Mouse (Mus musculus) kidney, postnatal 0 days (tissue): ENCODE data around the gene D6Ertd527e. TPM values are rescaled to one million over a fixed set of nuclear protein-coding genes. Genes with fewer than 3 reads are reported as not detected.
A peak's percentile ranks its signal among the peaks of the same experiment; 100 is the strongest.

Experiments
- ATAC-seq: fragments of 200-750 bp; cut with Nextera tagmentation; replicated peaks from 2 replicates; pipeline ENCODE4 v1.8.0; 2017; ENCODE audit warnings: low read depth, moderate number of reproducible peaks, moderate TSS enrichment, moderate library complexity; ENCODE audit not compliant: low FRiP score
- DNase-seq: peaks from one replicate; pipeline ENCODE4 v3.0.0-alpha.2; 2016; ENCODE audit warnings: low spot score
- H3K27ac ChIP-seq: fragments of 300-500 bp; sonication (generic); 2 replicates; pipeline ENCODE4 v1.5.1; 2014; ENCODE audit warnings: mild to moderate bottlenecking
- H3K27me3 ChIP-seq: fragments of 300-500 bp; sonication (generic); 2 replicates; pipeline ENCODE4 v1.6.1; 2014; ENCODE audit warnings: low read length, mixed read lengths; ENCODE audit not compliant: insufficient read depth
- H3K36me3 ChIP-seq: fragments of 300-500 bp; sonication (generic); 2 replicates; pipeline ENCODE4 v1.6.1; 2014; ENCODE audit warnings: low read length, mixed read lengths; ENCODE audit not compliant: insufficient read depth
- H3K4me1 ChIP-seq: fragments of 300-500 bp; sonication (generic); replicated peaks from 2 replicates; pipeline ENCODE4 v1.6.1; 2014; ENCODE audit warnings: antibody characterized with exemption, low read length, mixed read lengths; ENCODE audit not compliant: insufficient read depth
- H3K4me2 ChIP-seq: fragments of 300-500 bp; sonication (generic); 2 replicates; pipeline ENCODE4 v1.6.1; 2014; ENCODE audit warnings: mild to moderate bottlenecking, low read length, moderate library complexity, mixed read lengths
- H3K4me3 ChIP-seq: fragments of 300-500 bp; sonication (generic); replicated peaks from 2 replicates; pipeline ENCODE4 v1.5.1; 2014; ENCODE audit warnings: low read depth, low read length
- H3K9ac ChIP-seq: fragments of 300-500 bp; sonication (generic); 2 replicates; pipeline ENCODE4 v1.6.1; 2014; ENCODE audit warnings: low read depth, low read length
- H3K9me3 ChIP-seq: fragments of 300-500 bp; sonication (generic); replicated peaks from 2 replicates; pipeline ENCODE4 v1.6.1; 2016; ENCODE audit warnings: low read length, inconsistent platforms, mixed read lengths
- CTCF ChIP-seq: IDR thresholded peaks from 2 replicates; pipeline ENCODE4 v1.5.1; 2016; ENCODE audit warnings: antibody characterized with exemption, low read depth, mild to moderate bottlenecking, moderate library complexity
- WGBS: fragments of 180-500 bp; shearing (Covaris S2); extraction: QIAGEN DNeasy Blood & Tissue Kit; methylation state at CpG from one replicate; pipeline ENCODE4 v1.1.7; 2014; 5-methylcytosine and 5-hydroxymethylcytosine counted together
- polyA plus RNA-seq: library from polyadenylated mRNA; unstranded; fragments of >200 nt; fragmentation: Nextera tagmentation; extraction: Ambion mirVana; gene quantifications from 2 replicates; pipeline ENCODE4 v1.2.1, GENCODE M21; 2015

The D6Ertd527e gene
- polyA plus RNA-seq = 0.17 and 0.19 TPM in 2 replicates

- Histone ChIP-seq H3K27me3 (no peaks in the 10 kb centered on the region), H3K36me3 (no peaks in the 10 kb centered on the region), H3K9me3 (no peaks in the 10 kb centered on the region), H3K27ac (no peak within 1 kb of the TSS), H3K4me3 (no peak within 1 kb of the TSS), H3K4me2 (no peak within 1 kb of the TSS), H3K9ac (no peak within 1 kb of the TSS), H3K4me1 (peaks cover 10% of the 10 kb centered on the region)
- no peak for DNase-seq
- ATAC-seq = no peak
- WGBS = 63% methylated on average over 11 of the region's 11 CpGs
- no peak for TF ChIP-seq CTCF
These were observed at the start of gene D6Ertd527e for GRCm38 (mm10) chr6:87104123-87104796. TSS of gene D6Ertd527e (plus strand) at chr6:87104746.

- Histone ChIP-seq H3K9me3 (no peaks in the 10 kb centered on the region), H3K27me3 (no peaks in the 10 kb centered on the region), H3K9ac (no peak overlapping the region), H3K4me1 (no peaks in the 10 kb centered on the region), H3K4me2 (no peak overlapping the region), H3K4me3 (no peak overlapping the region), H3K36me3 (peaks cover 68% of the 10 kb centered on the region), H3K27ac (no peak overlapping the region)
- 93% methylated on average over 1 of the region's 1 CpGs for WGBS
- ATAC-seq = no peak
- DNase-seq = no peak
- TF ChIP-seq CTCF = peak; percentile 46
These were observed 44.8 kb upstream of the D6Ertd527e start for GRCm38 (mm10) chr6:87059754-87060153.

- no peaks in the 10 kb centered on the region for H3K9me3 ChIP-seq
- no peaks in the 10 kb centered on the region for H3K27me3 ChIP-seq
- H3K4me1 ChIP-seq = no peaks in the 10 kb centered on the region
- ATAC-seq (no peak), DNase-seq (no peak)
- H3K4me3 ChIP-seq = no peak overlapping the region
- H3K4me2 ChIP-seq = no peak overlapping the region
- no peak overlapping the region for H3K27ac ChIP-seq
- no peak for TF ChIP-seq CTCF
- H3K9ac ChIP-seq = no peak overlapping the region
- peaks cover 54% of the 10 kb centered on the region for H3K36me3 ChIP-seq
- WGBS = 94% methylated on average over 4 of the region's 4 CpGs
These were observed 41.0 kb upstream of the D6Ertd527e start for GRCm38 (mm10) chr6:87063586-87063985.

GRCm38 (mm10) chr6:87068209-87068608 is 36.3 kb upstream of the D6Ertd527e start:
- ATAC-seq (no peak), DNase-seq (no peak)
- H3K27me3 ChIP-seq = no peaks in the 10 kb centered on the region
- TF ChIP-seq CTCF = no peak
- H3K27ac ChIP-seq = no peak overlapping the region
- no peaks in the 10 kb centered on the region for H3K9me3 ChIP-seq
- H3K4me2 ChIP-seq = no peak overlapping the region
- H3K4me1 ChIP-seq = no peaks in the 10 kb centered on the region
- no peak overlapping the region for H3K9ac ChIP-seq
- H3K4me3 ChIP-seq = no peak overlapping the region
- 92% methylated on average over 2 of the region's 2 CpGs for WGBS
- H3K36me3 ChIP-seq = peaks cover 57% of the 10 kb centered on the region

- Histone ChIP-seq H3K4me1 (no peaks in the 10 kb centered on the region), H3K27me3 (no peaks in the 10 kb centered on the region), H3K4me3 (no peak overlapping the region), H3K9me3 (no peaks in the 10 kb centered on the region), H3K9ac (no peak overlapping the region), H3K27ac (no peak overlapping the region), H3K4me2 (no peak overlapping the region), H3K36me3 (peaks cover 57% of the 10 kb centered on the region)
- no peak for ATAC-seq
- TF ChIP-seq CTCF = no peak
- no peak for DNase-seq
- 80% methylated on average over 7 of the region's 7 CpGs for WGBS
These were observed 35.2 kb upstream of the D6Ertd527e start for GRCm38 (mm10) chr6:87069195-87069900.

GRCm38 (mm10) chr6:87070641-87071040 is 33.9 kb upstream of the D6Ertd527e start:
- no peak overlapping the region for H3K27ac ChIP-seq
- no peaks in the 10 kb centered on the region for H3K4me1 ChIP-seq
- no peak overlapping the region for H3K4me2 ChIP-seq
- H3K9ac ChIP-seq = no peak overlapping the region
- no peak for TF ChIP-seq CTCF
- DNase-seq = no peak
- no peaks in the 10 kb centered on the region for H3K9me3 ChIP-seq
- H3K36me3 ChIP-seq = peaks cover 48% of the 10 kb centered on the region
- H3K27me3 ChIP-seq = no peaks in the 10 kb centered on the region
- ATAC-seq = no peak
- H3K4me3 ChIP-seq = no peak overlapping the region
- 89% methylated on average over 4 of the region's 4 CpGs for WGBS
